Comparison of ENCODE assay signal across 22 mouse cellular contexts in the genomic region with DNA sequence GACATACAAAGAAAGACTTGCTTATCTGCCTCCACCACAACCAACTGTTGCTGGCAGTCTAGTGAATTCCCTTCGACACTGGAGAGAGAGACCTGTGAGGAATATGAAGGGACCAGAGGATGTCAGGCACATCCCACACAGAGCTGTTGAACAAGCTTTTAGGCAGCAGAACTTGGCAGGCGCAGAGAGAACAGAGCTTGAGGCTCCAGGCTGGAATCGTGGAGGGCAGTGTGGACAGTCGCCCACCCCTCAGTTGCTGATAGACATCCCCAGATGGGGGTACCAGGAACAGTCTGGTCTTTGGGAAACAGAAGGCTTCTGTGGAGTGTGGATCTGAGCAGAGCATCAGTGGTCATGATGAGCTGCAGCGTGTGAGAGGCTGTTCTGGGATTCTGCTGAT.
DNase-seq lines count a peak whose midpoint lies in the region; ATAC-seq lines count a peak whose summit lies in the region.
"Had no signal": no experiment of that assay in that cellular context is flagged by ENCODE, and none has a peak within 500 bp of the region (broad histone marks: within the 10 kb centered on the region; RNA-seq: fewer than 3 reads in every experiment).

No protein-coding gene starts in this region.

- ATAC-seq in midbrain, embryonic 11.5 days (ENCODE audit: low FRiP score): no peak
- ATAC-seq in midbrain, embryonic 16.5 days: no peak
- ATAC-seq: CD4-positive, CD25-positive, alpha-beta regulatory T cell, adult 4 months; forebrain, embryonic 14.5 days had no signal

- H3K36me3 ChIP-seq in midbrain, embryonic 11.5 days (ENCODE audit: control insufficient read depth, insufficient read depth, low read length): no peaks in the 10 kb centered on the region
- H3K36me3 ChIP-seq in midbrain, embryonic 16.5 days (ENCODE audit: control insufficient read depth, insufficient read depth, low read length): no peaks in the 10 kb centered on the region
- H3K36me3 ChIP-seq: embryonic facial prominence, embryonic 12.5 days; embryonic facial prominence, embryonic 15.5 days; hindbrain, embryonic 12.5 days; hindbrain, embryonic 15.5 days had no signal

- H3K4me1 ChIP-seq in midbrain, embryonic 11.5 days (ENCODE audit: control insufficient read depth, insufficient read depth, low read length): peaks cover 3% of the 10 kb centered on the region; the same call in 1 of the 2 replicates
- H3K4me1 ChIP-seq in midbrain, embryonic 16.5 days (ENCODE audit: control insufficient read depth, insufficient read depth, low read length): no peaks in the 10 kb centered on the region
- H3K4me1 ChIP-seq: embryonic facial prominence, embryonic 12.5 days; embryonic facial prominence, embryonic 15.5 days; hindbrain, embryonic 12.5 days; hindbrain, embryonic 15.5 days had no signal

- DNase-seq in frontal cortex, postnatal 10 days (ENCODE audit: low spot score in 2 of 2): peak; percentile 27 to 48
- DNase-seq in frontal cortex, postnatal 25 days (ENCODE audit: low spot score in 2 of 2): no peak
- DNase-seq in layer of hippocampus, postnatal 10 days (ENCODE audit: low spot score in 2 of 2): peak; percentile 28 to 38
- DNase-seq in layer of hippocampus, adult 8-10 months (ENCODE audit: low spot score in 2 of 2): no peak
- DNase-seq in midbrain, embryonic 11.5 days (ENCODE audit: low spot score, missing footprints): peak; percentile 37
- DNase-seq: adrenal gland, adult 2 months; adrenal gland, postnatal 14 days; cerebellum, adult 11 months; cerebellum, adult 2 months; cerebellum, adult 9-11 months; cerebellum, postnatal 25 days; gastrocnemius, adult 2 months; gastrocnemius, postnatal 14 days; heart, adult 11 months had no signal

- no peak overlapping the region for H3K4me3 ChIP-seq in midbrain, embryonic 11.5 days (ENCODE audit: low read depth, low read length)
- no peak overlapping the region for H3K4me3 ChIP-seq in midbrain, embryonic 16.5 days (ENCODE audit: low read depth, low read length)
- H3K4me3 ChIP-seq: embryonic facial prominence, embryonic 12.5 days; embryonic facial prominence, embryonic 15.5 days; gastrocnemius, adult 2 months; hindbrain, embryonic 12.5 days; hindbrain, embryonic 15.5 days had no signal

- H3K4me2 ChIP-seq in midbrain, embryonic 11.5 days: no peak overlapping the region
- H3K4me2 ChIP-seq in midbrain, embryonic 16.5 days (ENCODE audit: low read length): no peak overlapping the region
- H3K4me2 ChIP-seq: embryonic facial prominence, embryonic 12.5 days; embryonic facial prominence, embryonic 15.5 days; heart, embryonic 11.5 days; hindbrain, embryonic 12.5 days; hindbrain, embryonic 15.5 days had no signal

- H3K9me3 ChIP-seq in midbrain, embryonic 11.5 days (ENCODE audit: control insufficient read depth, low read length): no peaks in the 10 kb centered on the region
- H3K9me3 ChIP-seq in midbrain, embryonic 16.5 days (replicated peaks; ENCODE audit: control insufficient read depth, low read length, poor library complexity, severe bottlenecking): no peaks in the 10 kb centered on the region
- H3K9me3 ChIP-seq: embryonic facial prominence, embryonic 12.5 days; embryonic facial prominence, embryonic 15.5 days; hindbrain, embryonic 12.5 days; hindbrain, embryonic 15.5 days had no signal

- H3K27ac ChIP-seq in midbrain, embryonic 11.5 days (ENCODE audit: low read depth, low read length): no peak overlapping the region
- H3K27ac ChIP-seq in midbrain, embryonic 16.5 days (ENCODE audit: low read length): no peak overlapping the region
- H3K27ac ChIP-seq: embryonic facial prominence, embryonic 12.5 days; embryonic facial prominence, embryonic 15.5 days; gastrocnemius, adult 2 months; hindbrain, embryonic 12.5 days; hindbrain, embryonic 15.5 days had no signal

- no peak overlapping the region for H3K9ac ChIP-seq in midbrain, embryonic 11.5 days (ENCODE audit: low read length)
- H3K9ac ChIP-seq in midbrain, embryonic 16.5 days (ENCODE audit: low read depth, low read length): no peak overlapping the region
- H3K9ac ChIP-seq: embryonic facial prominence, embryonic 12.5 days; embryonic facial prominence, embryonic 15.5 days; hindbrain, embryonic 12.5 days; hindbrain, embryonic 15.5 days had no signal

- 87% methylated on average over 5 of the region's 5 CpGs for WGBS in midbrain, embryonic 11.5 days
- WGBS in midbrain, embryonic 16.5 days: 73% methylated on average over 5 of the region's 5 CpGs

- H3K27me3 ChIP-seq in midbrain, embryonic 11.5 days (ENCODE audit: control insufficient read depth, insufficient read depth, low read length): no peaks in the 10 kb centered on the region
- no peaks in the 10 kb centered on the region for H3K27me3 ChIP-seq in midbrain, embryonic 16.5 days (ENCODE audit: control insufficient read depth, insufficient read depth, low read depth, low read length)
- H3K27me3 ChIP-seq: embryonic facial prominence, embryonic 12.5 days; embryonic facial prominence, embryonic 15.5 days; hindbrain, embryonic 12.5 days; hindbrain, embryonic 15.5 days had no signal

Comparison
In these comparisons a context has a peak if more than half of its experiments do, and no peak if none do; other contexts are left out.
1. DNase-seq: peak in frontal cortex, postnatal 10 days (2 of 2), layer of hippocampus, postnatal 10 days (2 of 2) and midbrain, embryonic 11.5 days (single experiment); none in frontal cortex, postnatal 25 days (0 of 2) and layer of hippocampus, adult 8-10 months (0 of 2).